Mouse (Mus musculus) leukemia stem cell, adult 10-12 weeks (primary cell): Measurements from ENCODE around the gene Sall1. TPM values are rescaled to one million over a fixed set of nuclear protein-coding genes. Genes with fewer than 3 reads are reported as not detected.

ENCODE experiments used
- polyA plus RNA-seq: library from polyadenylated mRNA; stranded (reverse); fragments of >175 nt; gene quantifications from 2 replicates; pipeline ENCODE4 v1.2.3, GENCODE M21; 2012; ENCODE audit warnings: low replicate concordance

Sall1 gene
- 0.05 TPM in 1 of 2 replicates, not detected in the other for polyA plus RNA-seq

DNA sequence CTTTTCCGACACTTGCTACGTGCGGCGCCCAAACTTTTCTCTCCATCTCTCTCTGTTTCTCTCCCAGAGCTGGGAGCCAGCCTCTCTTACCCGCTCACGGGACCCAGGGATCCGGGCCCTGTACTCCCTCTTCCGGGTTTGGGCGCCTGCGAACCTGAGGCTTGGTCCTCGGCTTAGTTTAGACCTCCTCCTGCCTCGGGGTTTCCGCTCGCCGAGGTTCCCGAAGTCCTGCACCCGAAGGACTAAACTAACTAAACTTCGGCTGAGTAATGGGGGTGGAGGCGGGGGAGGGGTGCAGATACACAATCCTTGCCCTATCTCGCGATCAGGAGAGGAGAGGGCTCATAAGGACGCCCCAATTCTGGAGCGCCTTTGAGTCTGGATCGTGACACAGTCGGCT lies at the start of gene Sall1:
Gene Sall1 (minus strand): TSS at position 223 of the 400 bp plus-strand sequence.

